Mouse (Mus musculus) MEL (cell line): ENCODE data around the gene Gipc3. TPM values are rescaled to one million over a fixed set of nuclear protein-coding genes. Genes with fewer than 3 reads are reported as not detected.
A peak's percentile ranks its signal among the peaks of the same experiment; 100 is the strongest.

Experiments
- DNase-seq: peaks from one replicate; pipeline ENCODE4 v3.0.0; 2011; ENCODE audit warnings: low read depth, low spot score
- H3K27ac ChIP-seq: 2 replicates; pipeline ENCODE4 v1.5.1; 2012; ENCODE audit warnings: low read depth, mild to moderate bottlenecking, control low read depth, low read length, moderate library complexity; ENCODE audit not compliant: control insufficient read depth
- H3K27me3 ChIP-seq, 2 experiments: fragments of 150-350 bp in 1 of 2; sonication (generic) in 1 of 2; 2 replicates each; pipeline ENCODE4 v1.6.1; 2012; ENCODE audit warnings: low read length in 2 of 2, mild to moderate bottlenecking in 2 of 2, improper control_type of control experiment in 1 of 2, moderate library complexity in 1 of 2; ENCODE audit not compliant: insufficient read depth in 2 of 2, control insufficient read depth in 1 of 2
- H3K36me3 ChIP-seq, 2 experiments: 2 replicates each; pipeline ENCODE4 v1.6.1; 2012 to 2014; ENCODE audit warnings: low read length in 2 of 2, improper control_type of control experiment in 1 of 2, inconsistent platforms in 1 of 2, mild to moderate bottlenecking in 1 of 2; ENCODE audit not compliant: insufficient read depth in 2 of 2, control insufficient read depth in 1 of 2
- H3K4me1 ChIP-seq, 2 experiments: fragments of 150-350 bp in 1 of 2; sonication (generic) in 1 of 2; 2 replicates each; pipeline ENCODE4 v1.6.1; 2012; ENCODE audit warnings: low read length in 2 of 2, improper control_type of control experiment in 1 of 2, mild to moderate bottlenecking in 1 of 2; ENCODE audit not compliant: insufficient read depth in 2 of 2, control insufficient read depth in 1 of 2
- H3K4me3 ChIP-seq, 2 experiments: fragments of 150-350 bp in 1 of 2; sonication (generic) in 1 of 2; 2 replicates each; pipeline ENCODE4 v1.5.1; 2012; ENCODE audit warnings: low read depth in 2 of 2, low read length in 2 of 2, mild to moderate bottlenecking in 2 of 2, moderate library complexity in 2 of 2, control low read depth in 1 of 2, improper control_type of control experiment in 1 of 2; ENCODE audit not compliant: control insufficient read depth in 1 of 2, insufficient read depth in 1 of 2
- H3K79me2 ChIP-seq: 2 replicates; pipeline ENCODE4 v1.6.1; 2012; ENCODE audit warnings: mild to moderate bottlenecking, low read length, moderate library complexity; ENCODE audit not compliant: control insufficient read depth, poor library complexity, insufficient read depth
- H3K9ac ChIP-seq: 2 replicates; pipeline ENCODE4 v1.6.1; 2012; ENCODE audit warnings: low read depth, mild to moderate bottlenecking, control low read depth, low read length, moderate library complexity; ENCODE audit not compliant: control insufficient read depth, poor library complexity, severe bottlenecking
- H3K9me3 ChIP-seq: fragments of 150-350 bp; sonication (generic); replicated peaks from 2 replicates; pipeline ENCODE4 v1.6.1; 2012; ENCODE audit warnings: mild to moderate bottlenecking, low read length, improper control_type of control experiment, moderate library complexity; ENCODE audit not compliant: insufficient read depth
- BHLHE40 ChIP-seq: IDR thresholded peaks from 2 replicates; pipeline ENCODE4 v1.6.1; 2012; ENCODE audit warnings: low read depth, mild to moderate bottlenecking, inconsistent platforms, low read length, improper control_type of control experiment, borderline replicate concordance
- CHD1 ChIP-seq: IDR thresholded peaks from 2 replicates; pipeline ENCODE4 v1.6.1; 2012; ENCODE audit warnings: low read depth, mild to moderate bottlenecking, inconsistent platforms, low read length, improper control_type of control experiment
- CTCF ChIP-seq, 3 experiments: IDR thresholded peaks in 2 of 3; conservative IDR thresholded peaks in 1 of 3; 2 replicates each; pipeline ENCODE4 v1.5.1; 2011 to 2012; ENCODE audit warnings: low read length in 3 of 3, low read depth in 2 of 3, mild to moderate bottlenecking in 2 of 3, improper control_type of control experiment in 1 of 3, inconsistent platforms in 1 of 3, mixed read lengths in 1 of 3, moderate library complexity in 1 of 3; ENCODE audit not compliant: control insufficient read depth in 1 of 3, insufficient read depth in 1 of 3, poor library complexity in 1 of 3, severe bottlenecking in 1 of 3
- E2F4 ChIP-seq: IDR thresholded peaks from 2 replicates; pipeline ENCODE4 v1.6.1; 2011; ENCODE audit warnings: low read depth, low read length, improper control_type of control experiment, borderline replicate concordance
- EP300 ChIP-seq, 2 experiments: IDR thresholded peaks; 2 replicates each; pipeline ENCODE4 v1.6.1; 2011; ENCODE audit warnings: improper control_type of control experiment in 2 of 2, low read length in 2 of 2, low read depth in 1 of 2, mild to moderate bottlenecking in 1 of 2
- ETS1 ChIP-seq: IDR thresholded peaks from 2 replicates; pipeline ENCODE4 v1.6.1; 2012; ENCODE audit warnings: low read depth, mild to moderate bottlenecking, inconsistent platforms, low read length, improper control_type of control experiment, moderate library complexity
- JUND ChIP-seq: IDR thresholded peaks from 2 replicates; pipeline ENCODE4 v1.6.1; 2011; ENCODE audit warnings: low read depth, mild to moderate bottlenecking, improper control_type of control experiment, low read length
- KAT2A ChIP-seq: conservative IDR thresholded peaks from 2 replicates; pipeline ENCODE4 v1.6.1; 2012; ENCODE audit warnings: low read depth, low read length, improper control_type of control experiment, inconsistent platforms
- MAFK ChIP-seq: IDR thresholded peaks from 2 replicates; pipeline ENCODE4 v1.6.1; 2011; ENCODE audit warnings: low read depth, mild to moderate bottlenecking, low read length, improper control_type of control experiment, borderline replicate concordance
- MYB ChIP-seq: IDR thresholded peaks from 2 replicates; pipeline ENCODE4 v1.6.1; 2011; ENCODE audit warnings: mild to moderate bottlenecking, low read depth, low read length, improper control_type of control experiment
- MYC ChIP-seq: IDR thresholded peaks from 2 replicates; pipeline ENCODE4 v1.6.1; 2011; ENCODE audit warnings: low read depth, mild to moderate bottlenecking, low read length, improper control_type of control experiment, moderate library complexity
- NELFE ChIP-seq: IDR thresholded peaks from 2 replicates; pipeline ENCODE4 v1.6.1; 2011; ENCODE audit warnings: low read depth, low read length, improper control_type of control experiment
- POLR2A ChIP-seq, 2 experiments: IDR thresholded peaks; 2 replicates each; pipeline ENCODE4 v1.6.1; 2011 to 2012; ENCODE audit warnings: low read length in 2 of 2, mild to moderate bottlenecking in 2 of 2, control low read depth in 1 of 2, improper control_type of control experiment in 1 of 2, low read depth in 1 of 2, moderate library complexity in 1 of 2; ENCODE audit not compliant: control insufficient read depth in 1 of 2, insufficient read depth in 1 of 2, poor library complexity in 1 of 2
- POLR2AphosphoS5 ChIP-seq: IDR thresholded peaks from 2 replicates; pipeline ENCODE4 v1.6.1; 2012; ENCODE audit warnings: low read depth, borderline replicate concordance, mild to moderate bottlenecking, inconsistent platforms, low read length, moderate library complexity, mixed read lengths
- RCOR1 ChIP-seq: IDR thresholded peaks from 2 replicates; pipeline ENCODE4 v1.6.1; 2012; ENCODE audit warnings: low read depth, mild to moderate bottlenecking, inconsistent platforms, low read length, improper control_type of control experiment
- SIN3A ChIP-seq: IDR thresholded peaks from 2 replicates; pipeline ENCODE4 v1.6.1; 2012; ENCODE audit warnings: low read length, improper control_type of control experiment, inconsistent platforms
- SMC3 ChIP-seq: IDR thresholded peaks from 2 replicates; pipeline ENCODE4 v1.6.1; 2011; ENCODE audit warnings: low read depth, low read length, improper control_type of control experiment
- TBP ChIP-seq: IDR thresholded peaks from 2 replicates; pipeline ENCODE4 v1.8.0; 2011; ENCODE audit warnings: low read depth, low read length, improper control_type of control experiment
- TCF12 ChIP-seq: IDR thresholded peaks from 2 replicates; pipeline ENCODE4 v1.6.1; 2014; ENCODE audit warnings: low read depth, mild to moderate bottlenecking, inconsistent platforms, low read length, improper control_type of control experiment, moderate library complexity
- USF1 ChIP-seq: IDR thresholded peaks from 2 replicates; pipeline ENCODE4 v1.6.1; 2014; ENCODE audit warnings: low read depth, mild to moderate bottlenecking, inconsistent platforms, low read length, improper control_type of control experiment, moderate library complexity
- USF2 ChIP-seq, 2 experiments: IDR thresholded peaks; 2 replicates each; pipeline ENCODE4 v1.6.1; 2011 to 2012; ENCODE audit warnings: improper control_type of control experiment in 2 of 2, low read length in 2 of 2, borderline replicate concordance in 1 of 2, inconsistent platforms in 1 of 2, low read depth in 1 of 2, mild to moderate bottlenecking in 1 of 2; ENCODE audit not compliant: insufficient read depth in 1 of 2
- ZC3H11A ChIP-seq: IDR thresholded peaks from 2 replicates; pipeline ENCODE4 v1.6.1; 2012; ENCODE audit warnings: low read depth, mild to moderate bottlenecking, inconsistent platforms, low read length, improper control_type of control experiment
- polyA plus RNA-seq, 2 experiments: library from polyadenylated mRNA; stranded (reverse) in 1 of 2; unstranded in 1 of 2; fragments of >175 nt in 1 of 2; fragments of >200 nt in 1 of 2; gene quantifications; 2 replicates each; pipeline versions ENCODE4 v1.2.1 to v1.2.4; 2012; ENCODE audit warnings: low replicate concordance in 2 of 2, low read depth in 1 of 2; ENCODE audit not compliant: insufficient read length in 2 of 2, insufficient read depth in 1 of 2, missing spikeins in 1 of 2
- total RNA-seq: library from RNA; depleted of rRNA; stranded (reverse); fragments of 300-350 nt; gene quantifications from 2 replicates; pipeline ENCODE4 v1.2.3, GENCODE M21; 2012

Gene Gipc3
- total and polyA plus RNA-seq, 3 experiments: not detected

DNA sequence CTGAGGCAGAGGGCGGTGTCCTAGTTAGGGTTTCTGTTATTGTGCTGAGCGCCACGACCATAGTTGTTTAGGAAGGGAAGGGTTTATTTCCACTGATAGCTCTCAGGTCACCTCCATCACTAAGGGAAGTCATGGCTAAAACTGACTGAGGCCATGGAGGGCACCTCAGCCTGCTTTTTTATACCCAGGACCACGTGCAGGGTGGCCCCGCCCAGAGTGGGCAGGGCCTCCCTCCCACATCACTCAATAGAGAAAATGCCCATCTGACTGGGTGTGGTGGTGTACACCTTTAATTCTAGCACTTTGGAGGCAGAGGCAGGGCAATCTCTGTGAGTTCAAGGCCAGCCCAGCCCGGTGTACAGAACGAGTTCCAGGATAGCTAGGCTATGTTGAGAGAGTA, 28.9 kb downstream of the Gipc3 start:
- no peak for DNase-seq
- Histone ChIP-seq H3K4me3 (no peak overlapping the region), H3K4me1 (peaks cover 0 to 8% of the 10 kb centered on the region in 2 experiments; a peak in 1 of 4 replicates)
- TF ChIP-seq TBP (no peak), USF1 (0 out of 2 replicates have a peak, but pooled peaks have one; percentile 34), KAT2A (no peak)
- TF ChIP-seq, all 39 proteins: peak for 1
- Histone ChIP-seq H3K79me2 (no peaks in the 10 kb centered on the region), H3K9ac (no peak overlapping the region), H3K27ac (no peak overlapping the region), H3K36me3 (peaks cover 2% of the 10 kb centered on the region in 2 experiments; a peak in 1 of 4 replicates), H3K9me3 (no peaks in the 10 kb centered on the region), H3K27me3 (no peaks in the 10 kb centered on the region)

GRCm38 (mm10) chr10:81313581-81313980, 29.5 kb downstream of the Gipc3 start:
- Histone ChIP-seq H3K27ac (no peak overlapping the region), H3K9me3 (no peaks in the 10 kb centered on the region), H3K4me3 (no peak overlapping the region), H3K9ac (no peak overlapping the region), H3K36me3 (peaks cover 0 to 2% of the 10 kb centered on the region in 2 experiments; a peak in 1 of 4 replicates), H3K79me2 (no peaks in the 10 kb centered on the region), H3K27me3 (no peaks in the 10 kb centered on the region), H3K4me1 (peaks cover 0 to 2% of the 10 kb centered on the region in 2 experiments; a peak in 1 of 4 replicates)
- TF ChIP-seq USF2 (IDR thresholded peaks at IDR 0.05; ENCODE audit: borderline replicate concordance in 1 of 2, insufficient read depth in 1 of 2, low read depth in 1 of 2, low read length in 2 of 2): no peak
- no peak for DNase-seq

DNA sequence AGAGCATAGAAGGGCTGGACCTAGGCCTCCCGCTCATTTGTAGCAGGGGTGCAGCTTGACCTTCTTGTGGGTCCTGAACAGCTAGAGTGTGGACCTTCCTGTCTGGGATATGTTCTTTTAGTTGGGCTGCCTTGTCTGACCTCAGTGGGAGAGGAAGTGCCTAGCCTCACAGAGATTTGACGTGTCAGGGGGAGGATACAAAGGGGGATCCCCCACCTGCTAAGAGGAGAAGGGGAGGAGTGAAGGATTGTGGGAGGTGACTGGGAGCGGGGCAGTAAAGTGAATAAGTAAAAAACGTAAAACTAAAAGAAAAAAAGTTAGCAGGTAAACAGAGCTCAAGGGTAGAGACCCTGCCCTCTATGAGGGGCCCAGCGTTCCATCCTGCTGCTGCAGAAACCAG, 33.5 kb downstream of the Gipc3 start:
- no peaks in the 10 kb centered on the region for H3K27me3 ChIP-seq
- DNase-seq: no peak
- no peak overlapping the region for H3K27ac ChIP-seq
- no peaks in the 10 kb centered on the region for H3K9me3 ChIP-seq
- H3K4me1 ChIP-seq: no peaks in the 10 kb centered on the region
- no peak overlapping the region for H3K4me3 ChIP-seq
- H3K36me3 ChIP-seq: peaks cover 0 to 4% of the 10 kb centered on the region in 2 experiments; a peak in 1 of 4 replicates
- no peak overlapping the region for H3K9ac ChIP-seq
- TF ChIP-seq CHD1 (no peak), USF1 (no peak), POLR2AphosphoS5 (no peak), MYC (no peak), POLR2A (IDR thresholded peaks at IDR 0.05; ENCODE audit: control insufficient read depth in 1 of 2, insufficient read depth in 1 of 2, low read depth in 1 of 2, low read length in 2 of 2, poor library complexity in 1 of 2) (no peak), RCOR1 (no peak), SMC3 (no peak), E2F4 (no peak), NELFE (no peak), MYB (no peak), TCF12 (no peak), BHLHE40 (no peak), CTCF (IDR thresholded peaks at IDR 0.05 in 2 of 3, conservative IDR thresholded peaks at IDR 0.05 in 1 of 3; ENCODE audit: control insufficient read depth in 1 of 3, insufficient read depth in 1 of 3, low read depth in 2 of 3, low read length in 3 of 3, poor library complexity in 1 of 3, severe bottlenecking in 1 of 3) (no peak), EP300 (IDR thresholded peaks at IDR 0.05; ENCODE audit: low read depth in 1 of 2, low read length in 2 of 2) (no peak), JUND (no peak), MAFK (no peak), ZC3H11A (no peak), SIN3A (no peak), ETS1 (no peak)
- no peaks in the 10 kb centered on the region for H3K79me2 ChIP-seq
